9 mouse cellular contexts compared by ENCODE assay signal in the genomic region with DNA sequence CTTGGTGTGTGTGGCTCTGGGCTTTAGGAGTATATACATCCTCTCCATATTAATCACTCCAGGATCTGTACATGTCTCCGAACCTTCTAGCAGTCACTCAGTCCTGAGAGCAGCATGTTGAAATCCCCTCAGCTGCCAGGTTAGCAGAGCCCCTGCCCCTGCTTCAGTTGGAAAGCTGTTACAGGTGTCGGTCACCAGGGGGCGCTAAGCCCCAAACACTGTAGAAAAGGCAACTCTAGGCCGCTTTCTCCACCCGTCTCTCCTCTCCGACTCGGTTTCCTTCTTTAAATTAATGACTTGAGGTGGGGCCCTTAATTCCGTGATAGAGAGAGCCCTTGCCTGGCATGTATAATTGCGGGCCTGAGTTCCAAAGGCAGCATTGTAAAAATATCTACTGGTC. TPM values are rescaled to one million over a fixed set of nuclear protein-coding genes. Genes with fewer than 3 reads are reported as not detected.
DNase-seq lines count a peak whose midpoint lies in the region; ATAC-seq and TF ChIP-seq lines count a peak whose summit lies in the region.
"Had no signal": no experiment of that assay in that cellular context is flagged by ENCODE, and none has a peak within 500 bp of the region (broad histone marks: within the 10 kb centered on the region; RNA-seq: fewer than 3 reads in every experiment).

No protein-coding gene starts in this region.

- in situ Hi-C loops in ES-E14 (cut with MboI; ENCODE audit: low sequenced_read_pairs in 2 of 2, unreplicated experiment in 2 of 2) = loop anchor here in 1 of 2 experiments (10.0 kb wide), 1 partner anchor 72 kb away; no protein-coding TSS in a partner anchor

- no peaks in the 10 kb centered on the region for H3K9me3 ChIP-seq in ES-E14 (ENCODE audit: control insufficient read depth, insufficient read depth, low read depth, low read length)
- no peaks in the 10 kb centered on the region for H3K9me3 ChIP-seq in embryonic facial prominence, embryonic 14.5 days (ENCODE audit: control insufficient read depth, low read length)
- H3K9me3 ChIP-seq in heart, embryonic 15.5 days (replicated peaks) = no peaks in the 10 kb centered on the region
- H3K9me3 ChIP-seq in lung, embryonic 16.5 days (ENCODE audit: control insufficient read depth, low read length) = no peaks in the 10 kb centered on the region

- peak overlapping the region; percentile 41 for H3K4me2 ChIP-seq in embryonic facial prominence, embryonic 14.5 days (ENCODE audit: low read depth, low read length)
- H3K4me2 ChIP-seq in heart, embryonic 15.5 days = peak overlapping the region; percentile 38
- H3K4me2 ChIP-seq in lung, embryonic 16.5 days (ENCODE audit: low read depth, low read length) = peak overlapping the region; percentile 42

- peak; percentile 39 for ATAC-seq in embryonic facial prominence, embryonic 14.5 days (ENCODE audit: low read depth)
- ATAC-seq in heart, embryonic 15.5 days (replicated peaks; ENCODE audit: insufficient number of reproducible peaks, insufficient read depth, low FRiP score, low read depth) = no peak
- ATAC-seq in lung, embryonic 16.5 days (ENCODE audit: low read depth) = peak; percentile 12; the same call in 1 of the 2 replicates

- no peak for TF ChIP-seq POLR2A in bone marrow, adult 2 months (IDR thresholded peaks at IDR 0.05; ENCODE audit: borderline replicate concordance, control insufficient read depth, low read depth, low read length)
- TF ChIP-seq POLR2A in olfactory bulb, adult 2 months (IDR thresholded peaks at IDR 0.05; ENCODE audit: insufficient read depth, low read depth, low read length) = no peak

- peaks cover 30% of the 10 kb centered on the region for H3K36me3 ChIP-seq in ES-E14 (ENCODE audit: control insufficient read depth, insufficient read depth, low read length, poor library complexity, severe bottlenecking)
- peaks cover 54% of the 10 kb centered on the region for H3K36me3 ChIP-seq in embryonic facial prominence, embryonic 14.5 days (ENCODE audit: control insufficient read depth, insufficient read depth, low read length)
- H3K36me3 ChIP-seq in heart, embryonic 15.5 days = peaks cover 46% of the 10 kb centered on the region
- peaks cover 14% of the 10 kb centered on the region for H3K36me3 ChIP-seq in lung, embryonic 16.5 days (ENCODE audit: control insufficient read depth, insufficient read depth, low read length)

- H3K27me3 ChIP-seq in embryonic facial prominence, embryonic 14.5 days (replicated peaks; ENCODE audit: control insufficient read depth, insufficient read depth, low read length) = no peaks in the 10 kb centered on the region
- H3K27me3 ChIP-seq in heart, embryonic 15.5 days = no peaks in the 10 kb centered on the region
- H3K27me3 ChIP-seq in lung, embryonic 16.5 days (ENCODE audit: control insufficient read depth, insufficient read depth, low read depth, low read length) = no peaks in the 10 kb centered on the region

- H3K9ac ChIP-seq in ES-E14 (ENCODE audit: insufficient read depth, low read depth, low read length, poor library complexity, severe bottlenecking) = peak overlapping the region; percentile 67
- H3K9ac ChIP-seq in embryonic facial prominence, embryonic 14.5 days (ENCODE audit: low read depth, low read length) = peak overlapping the region; percentile 43
- 0 out of 2 replicates have a peak overlapping the region, but pooled peaks have one; percentile 5 for H3K9ac ChIP-seq in heart, embryonic 15.5 days
- peak overlapping the region; percentile 45 for H3K9ac ChIP-seq in lung, embryonic 16.5 days (ENCODE audit: low read length)

- no peak overlapping the region; the same call in 1 of the 2 replicates for H3K27ac ChIP-seq in ES-E14 (ENCODE audit: insufficient read depth, low read depth, low read length, poor library complexity, severe bottlenecking)
- no peak overlapping the region for H3K27ac ChIP-seq in bone marrow, adult 2 months (ENCODE audit: control insufficient read depth, insufficient read depth, low read depth, low read length, poor library complexity)
- H3K27ac ChIP-seq in embryonic facial prominence, embryonic 14.5 days (replicated peaks; ENCODE audit: low read depth, low read length) = peak overlapping the region; percentile 25; the same call in 1 of the 2 replicates
- peak overlapping the region; percentile 2; the same call in 1 of the 2 replicates for H3K27ac ChIP-seq in heart, embryonic 15.5 days
- H3K27ac ChIP-seq in lung, embryonic 16.5 days (ENCODE audit: low read length) = peak overlapping the region; percentile 48
- peak overlapping the region; percentile 7; the same call in 1 of the 2 replicates for H3K27ac ChIP-seq in olfactory bulb, adult 2 months (ENCODE audit: insufficient read depth, low read depth, low read length)
- H3K27ac ChIP-seq: macrophage had no signal

- H3K4me1 ChIP-seq in ES-E14 (ENCODE audit: control insufficient read depth in 2 of 2, insufficient read depth in 2 of 2, low read length in 2 of 2, poor library complexity in 1 of 2) = peaks cover under 1 to 23% of the 10 kb centered on the region in 2 experiments; a peak in 3 of 4 replicates
- H3K4me1 ChIP-seq in bone marrow, adult 2 months (ENCODE audit: control insufficient read depth, insufficient read depth, low read length) = no peaks in the 10 kb centered on the region; the same call in 1 of the 2 replicates
- H3K4me1 ChIP-seq in embryonic facial prominence, embryonic 14.5 days (ENCODE audit: control insufficient read depth, insufficient read depth, low read length) = 0 out of 2 replicates have a peak, but pooled peaks cover 4% of the 10 kb centered on the region
- peaks cover 18% of the 10 kb centered on the region for H3K4me1 ChIP-seq in heart, embryonic 15.5 days (replicated peaks)
- H3K4me1 ChIP-seq in lung, embryonic 16.5 days (replicated peaks; ENCODE audit: control insufficient read depth, insufficient read depth, low read length) = peaks cover 19% of the 10 kb centered on the region
- H3K4me1 ChIP-seq in olfactory bulb, adult 2 months (ENCODE audit: control insufficient read depth, insufficient read depth, low read length) = peaks cover 9% of the 10 kb centered on the region

- no peak for DNase-seq in ES-E14 (ENCODE audit: low read depth, low spot score)
- peak; percentile 83 for DNase-seq in embryonic facial prominence, embryonic 14.5 days (ENCODE audit: low spot score)
- peak; percentile 73 to 75 for DNase-seq in kidney, postnatal 25 days
- DNase-seq in Muller cell, postnatal 12 days (ENCODE audit: inconsistent ontology term) = no peak

- peak overlapping the region; percentile 49 to 52 for H3K4me3 ChIP-seq in ES-E14 (ENCODE audit: insufficient read depth in 1 of 2, low read depth in 1 of 2, low read length in 2 of 2, poor library complexity in 1 of 2, severe bottlenecking in 1 of 2)
- no peak overlapping the region for H3K4me3 ChIP-seq in bone marrow, adult 2 months (replicated peaks; ENCODE audit: control insufficient read depth, low read depth, low read length)
- H3K4me3 ChIP-seq in embryonic facial prominence, embryonic 14.5 days (ENCODE audit: low read depth, low read length) = peak overlapping the region; percentile 21
- no peak overlapping the region for H3K4me3 ChIP-seq in heart, embryonic 15.5 days
- no peak overlapping the region for H3K4me3 ChIP-seq in lung, embryonic 16.5 days (ENCODE audit: low read length)
- peak overlapping the region; percentile 30; the same call in 1 of the 2 replicates for H3K4me3 ChIP-seq in olfactory bulb, adult 2 months (ENCODE audit: insufficient read depth, low read depth, low read length)

- WGBS in bone marrow, adult 2 months = 15% methylated on average over 9 of the region's 9 CpGs
- WGBS in embryonic facial prominence, embryonic 14.5 days = 16% methylated on average over 9 of the region's 9 CpGs
- 11% methylated on average over 9 of the region's 9 CpGs for WGBS in heart, embryonic 15.5 days
- 9% methylated on average over 9 of the region's 9 CpGs for WGBS in lung, embryonic 16.5 days
- 12% methylated on average over 9 of the region's 9 CpGs for WGBS in olfactory bulb, adult 2 months

- peak; percentile 90 for TF ChIP-seq CTCF in bone marrow, adult 2 months (IDR thresholded peaks at IDR 0.05; ENCODE audit: control insufficient read depth, insufficient read depth, low read length)
- TF ChIP-seq CTCF in olfactory bulb, adult 2 months (IDR thresholded peaks at IDR 0.05; ENCODE audit: insufficient read depth, low read depth, low read length) = peak; percentile 79

TF ChIP-seq in ES-E14, 5 proteins besides CTCF, POLR2A, EP300 and RAD21 (continues in another document):
- TF ChIP-seq CHD2 (IDR thresholded peaks at IDR 0.05; ENCODE audit: low read depth, low read length) = no peak
- peak; percentile 55; the same call in 1 of the 2 replicates for TF ChIP-seq HCFC1 (IDR thresholded peaks at IDR 0.05; ENCODE audit: borderline replicate concordance, insufficient read depth, low read length)

RNA-seq across cellular contexts. Expression of gene Mcts2, which starts 6.4 kb away (rescaled TPM):
- total RNA-seq in ES-E14 (2012; rRNA removed) = 39.3 and 87.4 TPM in 2 replicates
- 1.8 and 12.9 TPM in 2 replicates for polyA plus RNA-seq in bone marrow, adult 2 months (2011; ENCODE audit: insufficient read depth, insufficient read length, low replicate concordance, missing spikeins)
- polyA plus RNA-seq in embryonic facial prominence, embryonic 14.5 days (2014; fragmentation: Nextera tagmentation; extraction: Ambion mirVana) = 26.7 and 30.2 TPM in 2 replicates
- polyA plus RNA-seq in heart, embryonic 15.5 days (2015; fragmentation: Nextera tagmentation; extraction: Ambion mirVana) = 18.9 and 20.3 TPM in 2 replicates
- 26.1 and 27.4 TPM in 2 replicates for polyA plus RNA-seq in lung, embryonic 16.5 days (2015; fragmentation: Nextera tagmentation; extraction: Ambion mirVana)
- polyA plus RNA-seq in olfactory bulb, adult 2 months (2012; ENCODE audit: insufficient read depth, insufficient read length, low replicate concordance, missing spikeins) = not detected in 2 replicates

RNA-seq across cellular contexts. Expression of gene H13, which starts 24.0 kb away (rescaled TPM):
- total RNA-seq in ES-E14 (2012; rRNA removed) = 55.0 and 91.6 TPM in 2 replicates
- 37.9 and 71.3 TPM in 2 replicates for polyA plus RNA-seq in bone marrow, adult 2 months (2011; ENCODE audit: insufficient read depth, insufficient read length, low replicate concordance, missing spikeins)
- 122 and 134 TPM in 2 replicates for polyA plus RNA-seq in embryonic facial prominence, embryonic 14.5 days (2014; fragmentation: Nextera tagmentation; extraction: Ambion mirVana)
- 70.6 and 86.1 TPM in 2 replicates for polyA plus RNA-seq in heart, embryonic 15.5 days (2015; fragmentation: Nextera tagmentation; extraction: Ambion mirVana)
- 96.3 and 98.8 TPM in 2 replicates for polyA plus RNA-seq in lung, embryonic 16.5 days (2015; fragmentation: Nextera tagmentation; extraction: Ambion mirVana)
- not detected in 2 replicates for polyA plus RNA-seq in olfactory bulb, adult 2 months (2012; ENCODE audit: insufficient read depth, insufficient read length, low replicate concordance, missing spikeins)

RNA-seq across cellular contexts. Expression of gene Id1, which starts 42.8 kb away (rescaled TPM):
- total RNA-seq in ES-E14 (2012; rRNA removed) = 74.5 and 122 TPM in 2 replicates
- polyA plus RNA-seq in bone marrow, adult 2 months (2011; ENCODE audit: insufficient read depth, insufficient read length, low replicate concordance, missing spikeins) = 4.2 and 15.9 TPM in 2 replicates
- polyA plus RNA-seq in embryonic facial prominence, embryonic 14.5 days (2014; fragmentation: Nextera tagmentation; extraction: Ambion mirVana) = 128 and 138 TPM in 2 replicates
- polyA plus RNA-seq in heart, embryonic 15.5 days (2015; fragmentation: Nextera tagmentation; extraction: Ambion mirVana) = 61.9 and 63.1 TPM in 2 replicates
- polyA plus RNA-seq in lung, embryonic 16.5 days (2015; fragmentation: Nextera tagmentation; extraction: Ambion mirVana) = 186 and 189 TPM in 2 replicates
- polyA plus RNA-seq in olfactory bulb, adult 2 months (2012; ENCODE audit: insufficient read depth, insufficient read length, low replicate concordance, missing spikeins) = not detected in 2 replicates

Comparison
In these comparisons a context has a peak if more than half of its experiments do, and no peak if none do; other contexts are left out.
1. DNase-seq: peak in embryonic facial prominence, embryonic 14.5 days (single experiment) and kidney, postnatal 25 days (2 of 2); none in ES-E14 (single experiment) and Muller cell, postnatal 12 days (single experiment).
2. H3K27ac ChIP-seq: peak in embryonic facial prominence, embryonic 14.5 days (single experiment), heart, embryonic 15.5 days (single experiment), lung, embryonic 16.5 days (single experiment) and olfactory bulb, adult 2 months (single experiment); none in ES-E14 (single experiment) and bone marrow, adult 2 months (single experiment).
3. H3K4me3 ChIP-seq: peak in ES-E14 (2 of 2), embryonic facial prominence, embryonic 14.5 days (single experiment) and olfactory bulb, adult 2 months (single experiment); none in bone marrow, adult 2 months (single experiment), heart, embryonic 15.5 days (single experiment) and lung, embryonic 16.5 days (single experiment).
4. H3K9ac ChIP-seq: peak in every context shown above with its lines; median percentile 67 in ES-E14; 45 in lung, embryonic 16.5 days; 43 in embryonic facial prominence, embryonic 14.5 days; 5 in heart, embryonic 15.5 days.
5. Peak in every context shown above with its lines, with median percentiles within 50 percentile points of each other: H3K4me2 ChIP-seq.